Mouse (Mus musculus): ENCODE data around the gene Mgmt.

The Mgmt gene

GRCm38 (mm10) chr7:137060488-137060887 lies 166.1 kb downstream of the Mgmt start:
- DNase-seq (ENCODE audit: low read depth, low spot score) = no peak

- no peak for DNase-seq (ENCODE audit: low read depth, low spot score)
Measured at GRCm38 (mm10) chr7:137061109-137061508, 166.7 kb downstream of the Mgmt start.

GRCm38 (mm10) chr7:137064255-137064654 lies 169.8 kb downstream of the Mgmt start:
- no peak for DNase-seq (ENCODE audit: low read depth, low spot score)

- DNase-seq (ENCODE audit: low read depth, low spot score) = no peak
Measured at GRCm38 (mm10) chr7:137065408-137065807, 171.0 kb downstream of the Mgmt start.

- DNase-seq (ENCODE audit: low read depth, low spot score) = no peak
Measured at GRCm38 (mm10) chr7:137066211-137066610, 171.8 kb downstream of the Mgmt start.

- no peak for DNase-seq (ENCODE audit: low read depth, low spot score)
Measured at GRCm38 (mm10) chr7:137066997-137067396, 172.6 kb downstream of the Mgmt start.

GRCm38 (mm10) chr7:137067758-137068157 lies 173.3 kb downstream of the Mgmt start:
- no peak for DNase-seq (ENCODE audit: low read depth, low spot score)

- no peak for DNase-seq (ENCODE audit: low read depth, low spot score)
Measured at GRCm38 (mm10) chr7:137068796-137069195, 174.4 kb downstream of the Mgmt start.

- no peak for DNase-seq (ENCODE audit: low read depth, low spot score)
Measured at GRCm38 (mm10) chr7:137069768-137070167, 175.4 kb downstream of the Mgmt start.

- DNase-seq (ENCODE audit: low read depth, low spot score) = no peak
Measured at GRCm38 (mm10) chr7:137071346-137071745, 176.9 kb downstream of the Mgmt start.

GRCm38 (mm10) chr7:137073878-137074277 lies 179.5 kb downstream of the Mgmt start:
- DNase-seq (ENCODE audit: low read depth, low spot score) = no peak

GRCm38 (mm10) chr7:137074324-137074723 lies 179.9 kb downstream of the Mgmt start:
- no peak for DNase-seq (ENCODE audit: low read depth, low spot score)

- DNase-seq (ENCODE audit: low read depth, low spot score) = no peak
Measured at GRCm38 (mm10) chr7:137075301-137075700, 180.9 kb downstream of the Mgmt start.

GRCm38 (mm10) chr7:137080171-137080570 lies 185.8 kb downstream of the Mgmt start:
- DNase-seq (ENCODE audit: low read depth, low spot score) = no peak

GRCm38 (mm10) chr7:137082171-137082570 lies 187.8 kb downstream of the Mgmt start:
- no peak for DNase-seq (ENCODE audit: low read depth, low spot score)

- no peak for DNase-seq (ENCODE audit: low read depth, low spot score)
Measured at GRCm38 (mm10) chr7:137084651-137085050, 190.2 kb downstream of the Mgmt start.

GRCm38 (mm10) chr7:137085969-137086606 lies 191.7 kb downstream of the Mgmt start:
- no peak for DNase-seq (ENCODE audit: low read depth, low spot score)

GRCm38 (mm10) chr7:137087136-137087535 lies 192.7 kb downstream of the Mgmt start:
- DNase-seq (ENCODE audit: low read depth, low spot score) = no peak

GRCm38 (mm10) chr7:137088141-137088540 lies 193.7 kb downstream of the Mgmt start:
- no peak for DNase-seq (ENCODE audit: low read depth, low spot score)

- no peak for DNase-seq (ENCODE audit: low read depth, low spot score)
Measured at GRCm38 (mm10) chr7:137094551-137094950, 200.1 kb downstream of the Mgmt start.

- no peak for DNase-seq (ENCODE audit: low read depth, low spot score)
Measured at GRCm38 (mm10) chr7:137095702-137096101, 201.3 kb downstream of the Mgmt start.

GRCm38 (mm10) chr7:137099766-137100165 lies 205.4 kb downstream of the Mgmt start:
- DNase-seq (ENCODE audit: low read depth, low spot score) = no peak

GRCm38 (mm10) chr7:137102606-137103195 lies 208.3 kb downstream of the Mgmt start:
- no peak for DNase-seq (ENCODE audit: low read depth, low spot score)

- DNase-seq (ENCODE audit: low read depth, low spot score) = no peak
Measured at GRCm38 (mm10) chr7:137112101-137112500, 217.7 kb downstream of the Mgmt start.

All from CD4-positive helper T cell, adult 2 months (primary cell).